ENCODE assay signal across 8 mouse cellular contexts in genomic region chrX:139870938-139871791, GRCm38 (mm10). TPM values are rescaled to one million over a fixed set of nuclear protein-coding genes. Genes with fewer than 3 reads are reported as not detected.
DNase-seq lines count a peak whose midpoint lies in the region; ATAC-seq and TF ChIP-seq lines count a peak whose summit lies in the region.

Morc4 (minus strand) TSS chrX:139871677.

- ATAC-seq in heart, embryonic 16.5 days (replicated peaks; ENCODE audit: extremely low read depth, insufficient read depth, low FRiP score) = peak; percentile 91
- peak; percentile 71 for ATAC-seq in liver, embryonic 14.5 days (ENCODE audit: insufficient read depth)
- peak; percentile 95 for ATAC-seq in neural tube, embryonic 14.5 days (ENCODE audit: low read depth)

- H3K9me3 ChIP-seq in forebrain, embryonic 10.5 days = peaks cover 5% of the 10 kb centered on the region; the same call in 1 of the 2 replicates
- H3K9me3 ChIP-seq in heart, embryonic 16.5 days (replicated peaks; ENCODE audit: control insufficient read depth, low read length) = no peaks in the 10 kb centered on the region
- H3K9me3 ChIP-seq in liver, embryonic 14.5 days (ENCODE audit: control insufficient read depth, low read length) = no peaks in the 10 kb centered on the region
- H3K9me3 ChIP-seq in neural tube, embryonic 14.5 days (ENCODE audit: control insufficient read depth, low read length) = no peaks in the 10 kb centered on the region

- H3K4me1 ChIP-seq in forebrain, embryonic 10.5 days = no peaks in the 10 kb centered on the region
- H3K4me1 ChIP-seq in heart, embryonic 16.5 days (ENCODE audit: control insufficient read depth, insufficient read depth, low read length) = peaks cover 5% of the 10 kb centered on the region; the same call in 1 of the 2 replicates
- peaks cover 0 to 2% of the 10 kb centered on the region in 2 experiments; a peak in 1 of 4 replicates for H3K4me1 ChIP-seq in liver, embryonic 14.5 days (replicated peaks; ENCODE audit: control insufficient read depth in 2 of 2, insufficient read depth in 2 of 2, low read length in 1 of 2)
- no peaks in the 10 kb centered on the region for H3K4me1 ChIP-seq in neural tube, embryonic 14.5 days (ENCODE audit: control insufficient read depth, insufficient read depth, low read length)

- H3K4me2 ChIP-seq in heart, embryonic 16.5 days (ENCODE audit: low read depth, low read length) = peak within 1 kb of the TSS; percentile 72
- H3K4me2 ChIP-seq in liver, embryonic 14.5 days (ENCODE audit: low read depth) = peak within 1 kb of the TSS; percentile 68
- peak within 1 kb of the TSS; percentile 52 for H3K4me2 ChIP-seq in neural tube, embryonic 14.5 days (ENCODE audit: low read depth, low read length)

- no peaks in the 10 kb centered on the region for H3K36me3 ChIP-seq in forebrain, embryonic 10.5 days (replicated peaks)
- no peaks in the 10 kb centered on the region for H3K36me3 ChIP-seq in heart, embryonic 16.5 days (ENCODE audit: control insufficient read depth, insufficient read depth)
- no peaks in the 10 kb centered on the region for H3K36me3 ChIP-seq in liver, embryonic 14.5 days (replicated peaks; ENCODE audit: control insufficient read depth, insufficient read depth, low read depth)
- H3K36me3 ChIP-seq in neural tube, embryonic 14.5 days (ENCODE audit: control insufficient read depth, insufficient read depth, low read length) = no peaks in the 10 kb centered on the region

- peak within 1 kb of the TSS; percentile 66 for H3K4me3 ChIP-seq in forebrain, embryonic 10.5 days
- peak within 1 kb of the TSS; percentile 67 for H3K4me3 ChIP-seq in heart, embryonic 16.5 days (ENCODE audit: low read length)
- peak within 1 kb of the TSS; percentile 55 to 60 for H3K4me3 ChIP-seq in liver, embryonic 14.5 days (ENCODE audit: insufficient read depth in 1 of 2, low read depth in 2 of 2, low read length in 2 of 2)
- peak within 1 kb of the TSS; percentile 55 for H3K4me3 ChIP-seq in neural tube, embryonic 14.5 days (ENCODE audit: low read depth, low read length)

- DNase-seq in ES-CJ7 (ENCODE audit: low read depth, low spot score) = peak; percentile 45
- DNase-seq in brain, adult 2 months (ENCODE audit: low read depth, low spot score) = peak; percentile 83
- peak; percentile 47 for DNase-seq in forebrain, embryonic 10.5 days (ENCODE audit: extremely low spot score, low spot score)
- DNase-seq in kidney, postnatal 25 days = peak; percentile 64 to 81
- DNase-seq in liver, embryonic 14.5 days (ENCODE audit: low read depth in 3 of 3, low spot score in 3 of 3) = peak in 1 of 3 experiments; percentile 13
- DNase-seq in urinary bladder, postnatal 4 days (ENCODE audit: low spot score in 2 of 2) = peak; percentile 49 to 63

- H3K27ac ChIP-seq in forebrain, embryonic 10.5 days = peak within 1 kb of the TSS; percentile 81
- 0 out of 2 replicates have a peak within 1 kb of the TSS, but pooled peaks have one; percentile 32 for H3K27ac ChIP-seq in heart, embryonic 16.5 days (ENCODE audit: low read length)
- no peak within 1 kb of the TSS for H3K27ac ChIP-seq in liver, embryonic 14.5 days
- no peak within 1 kb of the TSS for H3K27ac ChIP-seq in neural tube, embryonic 14.5 days (ENCODE audit: low read depth, low read length)

- H3K9ac ChIP-seq in heart, embryonic 16.5 days (ENCODE audit: low read length) = peak within 1 kb of the TSS; percentile 74
- H3K9ac ChIP-seq in liver, embryonic 14.5 days (replicated peaks) = peak within 1 kb of the TSS; percentile 32
- H3K9ac ChIP-seq in neural tube, embryonic 14.5 days (replicated peaks; ENCODE audit: low read depth, low read length) = peak within 1 kb of the TSS; percentile 57

- peaks cover 93% of the 10 kb centered on the region for H3K27me3 ChIP-seq in forebrain, embryonic 10.5 days (ENCODE audit: poor library complexity, severe bottlenecking)
- H3K27me3 ChIP-seq in heart, embryonic 16.5 days (ENCODE audit: control insufficient read depth, insufficient read depth, low read length) = no peaks in the 10 kb centered on the region
- no peaks in the 10 kb centered on the region for H3K27me3 ChIP-seq in liver, embryonic 14.5 days (ENCODE audit: control insufficient read depth, insufficient read depth, low read length)
- no peaks in the 10 kb centered on the region for H3K27me3 ChIP-seq in neural tube, embryonic 14.5 days (ENCODE audit: control insufficient read depth, insufficient read depth, low read length)

- TF ChIP-seq CTCF in liver, embryonic 14.5 days (IDR thresholded peaks at IDR 0.05; ENCODE audit: low read depth) = no peak

- TF ChIP-seq EP300 in liver, embryonic 14.5 days (IDR thresholded peaks at IDR 0.05; ENCODE audit: low read depth) = no peak

- WGBS in forebrain, embryonic 10.5 days = 21% methylated on average over 65 of the region's 87 CpGs
- 15% methylated on average over 83 of the region's 87 CpGs for WGBS in heart, embryonic 16.5 days
- 20% methylated on average over 77 of the region's 87 CpGs for WGBS in liver, embryonic 14.5 days (ENCODE audit: insufficient replicate concordance)
- WGBS in neural tube, embryonic 14.5 days = 14% methylated on average over 38 of the region's 87 CpGs

RNA-seq across cellular contexts. Expression of gene Morc4, which starts in this region (rescaled TPM):
- 5.2 and 6.5 TPM in 2 replicates for polyA plus RNA-seq in forebrain, embryonic 10.5 days (2016; fragmentation: Nextera tagmentation; extraction: Ambion mirVana)
- polyA plus RNA-seq in heart, embryonic 16.5 days (2015; fragmentation: Nextera tagmentation; extraction: Ambion mirVana) = 17.1 and 17.2 TPM in 2 replicates
- 6.6 and 9.4 TPM in 2 replicates for polyA plus RNA-seq in liver, embryonic 14.5 days (2012; rRNA removed)
- 17.7 and 19.0 TPM in 2 replicates for polyA plus RNA-seq in liver, embryonic 14.5 days (2014; fragmentation: Nextera tagmentation; extraction: Ambion mirVana)
- 4.2 and 7.5 TPM in 2 replicates for polyA plus RNA-seq in neural tube, embryonic 14.5 days (2014; fragmentation: Nextera tagmentation; extraction: Ambion mirVana)

Comparison
In these comparisons a context has a peak if more than half of its experiments do, and no peak if none do; other contexts are left out.
1. H3K27ac ChIP-seq: peak in forebrain, embryonic 10.5 days (single experiment) and heart, embryonic 16.5 days (single experiment); none in liver, embryonic 14.5 days (single experiment) and neural tube, embryonic 14.5 days (single experiment).
2. Peak in every context shown above with its lines, with median percentiles within 50 percentile points of each other: H3K4me3 ChIP-seq, ATAC-seq, H3K4me2 ChIP-seq and H3K9ac ChIP-seq.